Mouse (Mus musculus): Measurements from ENCODE around the gene Lcn4. TPM values are rescaled to one million over a fixed set of nuclear protein-coding genes. Genes with fewer than 3 reads are reported as not detected.

The Lcn4 gene
- total RNA-seq (2023) = not detected

DNA sequence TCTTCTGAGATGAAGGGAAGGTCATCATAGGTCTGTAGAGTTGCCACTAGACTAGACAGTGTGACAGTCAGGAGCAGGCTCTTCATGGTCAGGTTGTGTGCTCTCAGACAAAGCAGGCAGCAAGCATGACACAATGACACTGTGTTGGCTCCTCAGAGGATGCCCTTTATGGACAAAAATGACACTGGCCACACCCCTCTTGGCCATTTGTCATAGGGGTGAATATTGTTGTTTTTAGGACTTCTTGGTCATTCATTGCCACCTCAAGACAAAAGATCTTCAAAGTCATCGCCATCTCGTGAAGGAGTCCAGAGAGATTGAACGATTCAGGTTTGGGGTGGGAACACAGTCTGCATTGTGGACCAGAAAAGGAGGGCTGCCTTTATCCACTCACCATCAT lies at the start of gene Lcn4:
Gene Lcn4 (minus strand): TSS at position 101 of the 400 bp plus-strand sequence.

DNA sequence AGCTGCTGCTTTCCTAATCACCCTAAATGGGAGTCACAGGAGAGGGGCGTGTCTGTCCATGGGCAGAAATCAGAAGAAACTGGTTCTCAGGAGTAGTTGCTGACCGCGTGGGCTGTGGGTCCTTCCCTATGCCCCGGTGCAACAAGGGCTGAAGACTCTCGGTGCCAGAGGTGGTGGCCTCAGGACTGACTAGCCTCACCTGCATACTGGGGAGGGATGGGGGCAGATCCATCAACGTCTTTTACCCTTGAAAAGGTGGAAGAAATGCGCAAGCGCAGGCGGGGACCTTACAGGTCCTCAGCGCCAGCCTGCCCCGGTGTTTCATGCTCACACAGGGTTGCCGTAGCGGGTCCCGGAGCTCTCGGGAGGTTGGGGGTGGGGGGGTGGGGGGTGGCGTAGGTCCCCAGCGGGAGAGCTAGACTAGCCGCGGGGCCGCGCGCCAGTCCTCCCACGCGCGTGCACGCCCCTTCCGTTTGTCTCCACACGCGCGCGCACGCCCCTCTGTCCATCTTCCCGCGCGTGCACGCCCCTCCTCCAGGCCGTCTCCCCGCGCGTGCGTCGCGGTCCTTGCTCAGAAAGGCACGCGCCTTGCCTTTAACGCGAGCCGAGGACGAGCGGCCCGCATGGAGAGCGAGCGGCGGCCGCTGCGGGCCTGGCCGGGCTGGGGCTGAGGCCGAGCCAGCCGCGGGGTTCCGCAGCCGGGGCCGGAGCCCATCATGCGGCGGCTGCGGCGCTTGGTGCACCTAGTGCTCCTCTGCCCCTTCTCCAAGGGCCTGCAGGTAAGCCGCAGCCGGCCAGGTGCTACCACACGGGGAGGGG lies 43.0 kb downstream of the Lcn4 start, which contains the start of gene Fam69b:
Gene Fam69b (plus strand): TSS at position 537 of the 819 bp plus-strand sequence.

Other genes with a start within 250 kb of the Lcn4 start
- gene Sec16a, start 226.1 kb downstream of the Lcn4 start, total RNA-seq (2023) = 10 to 100 TPM; 61.9 to 62.1 TPM
- gene Notch1, start 154.6 kb downstream of the Lcn4 start, total RNA-seq (2023) = 10 to 100 TPM; 67.7 to 72.1 TPM
- gene Egfl7, start 91.3 kb downstream of the Lcn4 start, total RNA-seq (2023) = not detected
- gene Gm20532, start 84.6 kb downstream of the Lcn4 start, total RNA-seq (2023) = not detected
- gene Agpat2, start 66.9 kb downstream of the Lcn4 start, total RNA-seq (2023) = 10 to 100 TPM; 26.4 to 31.7 TPM
- not detected for gene Fam69b, start 42.8 kb downstream of the Lcn4 start, total RNA-seq (2023)
- gene Abo, start 193.7 kb upstream of the Lcn4 start, total RNA-seq (2023) = not detected
- 10 to 100 TPM; 21.6 to 25.0 TPM for gene Surf6, start 231.6 kb upstream of the Lcn4 start, total RNA-seq (2023)
- gene Med22, start 239.4 kb upstream of the Lcn4 start, total RNA-seq (2023) = 10 to 100 TPM; 17.8 to 19.7 TPM
- gene Rpl7a, start 239.5 kb upstream of the Lcn4 start, total RNA-seq (2023) = 100 to 1,000 TPM; 653 to 734 TPM
- gene Surf2, start 245.1 kb upstream of the Lcn4 start, total RNA-seq (2023) = 10 to 100 TPM; 26.4 to 27.1 TPM
- 10 to 100 TPM; 65.0 to 66.3 TPM for gene Surf1, start 245.2 kb upstream of the Lcn4 start, total RNA-seq (2023)